Mouse (Mus musculus): Measurements from ENCODE around the gene Klk1b5.
"Not testable (repeated sequence)": the region's sequence is repeated elsewhere in the genome, so short reads cannot be mapped to it uniquely, and the experiment has no call there.

Klk1b5 gene

GRCm38 (mm10) chr7:44215645-44216044 lies at the start of gene Klk1b5:
Klk1b5 (plus strand) TSS chr7:44215945.
- no peak for DNase-seq (ENCODE audit: low spot score)

- DNase-seq (ENCODE audit: low spot score) = no peak
Observed at GRCm38 (mm10) chr7:44179299-44180045, 36.3 kb upstream of the Klk1b5 start.

GRCm38 (mm10) chr7:44186516-44186915 lies 29.2 kb upstream of the Klk1b5 start:
- not testable (repeated sequence) for DNase-seq (ENCODE audit: low spot score)

GRCm38 (mm10) chr7:44187936-44188335 lies 27.8 kb upstream of the Klk1b5 start, which contains the start of gene Klk1b24:
Klk1b24 (plus strand) TSS chr7:44188236.
- not testable (repeated sequence) for DNase-seq (ENCODE audit: low spot score)

- not testable (repeated sequence) for DNase-seq (ENCODE audit: low spot score)
Observed at GRCm38 (mm10) chr7:44193466-44193865, 22.3 kb upstream of the Klk1b5 start.

GRCm38 (mm10) chr7:44197891-44198290 lies 17.9 kb upstream of the Klk1b5 start, which contains the start of gene Klk1b3:
Klk1b3 (plus strand) TSS chr7:44198191.
- DNase-seq (ENCODE audit: low spot score) = no peak

- not testable (repeated sequence) for DNase-seq (ENCODE audit: low spot score)
Observed at GRCm38 (mm10) chr7:44207135-44207534, 8.6 kb upstream of the Klk1b5 start, which contains the start of gene Klk1b4. Klk1b4 (plus strand) TSS chr7:44207435.

GRCm38 (mm10) chr7:44208307-44208706 lies 7.4 kb upstream of the Klk1b5 start:
- no peak for DNase-seq (ENCODE audit: low spot score)

GRCm38 (mm10) chr7:44221601-44222000 lies 5.9 kb downstream of the Klk1b5 start:
- not testable (repeated sequence) for DNase-seq (ENCODE audit: low spot score)

GRCm38 (mm10) chr7:44222335-44222734 lies 6.6 kb downstream of the Klk1b5 start:
- DNase-seq (ENCODE audit: low spot score) = not testable (repeated sequence)

- no peak for DNase-seq (ENCODE audit: low spot score)
Observed at GRCm38 (mm10) chr7:44225076-44225475, 9.3 kb downstream of the Klk1b5 start, which contains the start of gene Klk1. Klk1 (plus strand) TSS chr7:44225360.

GRCm38 (mm10) chr7:44235909-44236308 lies 20.2 kb downstream of the Klk1b5 start, which contains the start of gene Gm36864:
Gm36864 (plus strand) TSS chr7:44236177.
- DNase-seq (ENCODE audit: low spot score) = no peak

GRCm38 (mm10) chr7:44239913-44240312 lies 24.2 kb downstream of the Klk1b5 start:
- no peak for DNase-seq (ENCODE audit: low spot score)

- no peak for DNase-seq (ENCODE audit: low spot score)
Observed at GRCm38 (mm10) chr7:44240712-44241111, 25.0 kb downstream of the Klk1b5 start.

- no peak for DNase-seq (ENCODE audit: low spot score)
Observed at GRCm38 (mm10) chr7:44241163-44241562, 25.4 kb downstream of the Klk1b5 start.

GRCm38 (mm10) chr7:44244080-44244479 lies 28.3 kb downstream of the Klk1b5 start:
- DNase-seq (ENCODE audit: low spot score) = no peak

- peak; percentile 90 for DNase-seq (ENCODE audit: low spot score)
Observed at GRCm38 (mm10) chr7:44246055-44246983, 30.6 kb downstream of the Klk1b5 start, which contains the start of the genes 1700028J19Rik and 2410002F23Rik. 1700028J19Rik (minus strand) TSS chr7:44246695. 2410002F23Rik (plus strand) TSS chr7:44246722.

- peak; percentile 23 for DNase-seq (ENCODE audit: low spot score)
Observed at GRCm38 (mm10) chr7:44246984-44247470, 31.3 kb downstream of the Klk1b5 start.

GRCm38 (mm10) chr7:44247971-44248370 lies 32.2 kb downstream of the Klk1b5 start:
- DNase-seq (ENCODE audit: low spot score) = no peak

GRCm38 (mm10) chr7:44249248-44249647 lies 33.5 kb downstream of the Klk1b5 start:
- DNase-seq (ENCODE audit: low spot score) = no peak

GRCm38 (mm10) chr7:44250732-44251275 lies 35.1 kb downstream of the Klk1b5 start:
- not testable (repeated sequence) for DNase-seq (ENCODE audit: low spot score)
